Mouse (Mus musculus) myocyte (in vitro differentiated cells): ENCODE measurements around the gene Lexm. TPM values are rescaled to one million over a fixed set of nuclear protein-coding genes. Genes with fewer than 3 reads are reported as not detected.
A peak's percentile ranks its signal among the peaks of the same experiment; 100 is the strongest.

Experiments used
- H3K27me3 ChIP-seq: one replicate; pipeline ENCODE4 v1.6.1; 2011; ENCODE audit not compliant: control insufficient read depth, insufficient read depth, insufficient read length
- H3K36me3 ChIP-seq: one replicate; pipeline ENCODE4 v1.6.1; 2011; ENCODE audit not compliant: control insufficient read depth, insufficient read depth
- H3K4me2 ChIP-seq: one replicate; pipeline ENCODE4 v1.6.1; 2011; ENCODE audit warnings: low read depth, control low read depth
- H3K4me3 ChIP-seq: one replicate; pipeline ENCODE4 v1.5.1; 2011; ENCODE audit warnings: mild to moderate bottlenecking, control low read depth, moderate library complexity
- H3K79me2 ChIP-seq: one replicate; pipeline ENCODE4 v1.6.1; 2011; ENCODE audit not compliant: control insufficient read depth, insufficient read depth
- H3ac ChIP-seq: one replicate; pipeline ENCODE4 v1.6.1; 2011; ENCODE audit not compliant: control insufficient read depth, insufficient read length
- CEBPB ChIP-seq: IDR thresholded peaks from 2 replicates; pipeline ENCODE4 v1.6.1; 2011; ENCODE audit warnings: mild to moderate bottlenecking, moderate library complexity; ENCODE audit not compliant: poor library complexity, insufficient read depth, severe bottlenecking
- E2F4 ChIP-seq: IDR thresholded peaks from one replicate; pipeline ENCODE4 v1.6.1; 2011; ENCODE audit warnings: mild to moderate bottlenecking, control low read depth, moderate library complexity; ENCODE audit not compliant: insufficient read depth
- MAX ChIP-seq: IDR thresholded peaks from one replicate; pipeline ENCODE4 v1.6.1; 2011; ENCODE audit warnings: low read depth, mild to moderate bottlenecking, control low read depth
- MYOD1 ChIP-seq, 3 experiments: IDR thresholded peaks; one replicate each; pipeline ENCODE4 v1.6.1; 2011; ENCODE audit warnings: control low read depth in 2 of 3, low read depth in 2 of 3, mild to moderate bottlenecking in 2 of 3, moderate library complexity in 1 of 3; ENCODE audit not compliant: insufficient read length in 2 of 3, control insufficient read depth in 1 of 3
- MYOG ChIP-seq, 3 experiments: IDR thresholded peaks; one replicate each; pipeline ENCODE4 v1.6.1; 2011; ENCODE audit warnings: control low read depth in 2 of 3, low read depth in 2 of 3, mild to moderate bottlenecking in 2 of 3; ENCODE audit not compliant: insufficient read length in 2 of 3, control insufficient read depth in 1 of 3, insufficient read depth in 1 of 3
- POLR2A ChIP-seq: IDR thresholded peaks from one replicate; pipeline ENCODE4 v1.6.1; 2011; ENCODE audit warnings: low read depth, mild to moderate bottlenecking, control low read depth, moderate library complexity; ENCODE audit not compliant: insufficient read length
- POLR2AphosphoS2 ChIP-seq: IDR thresholded peaks from one replicate; pipeline ENCODE4 v1.6.1; 2011; ENCODE audit warnings: low read depth, control low read depth; ENCODE audit not compliant: insufficient read length
- REST ChIP-seq: IDR thresholded peaks from one replicate; pipeline ENCODE4 v1.6.1; 2011; ENCODE audit warnings: mild to moderate bottlenecking, control low read depth, moderate library complexity; ENCODE audit not compliant: insufficient read depth, insufficient read length
- SRF ChIP-seq: IDR thresholded peaks from one replicate; pipeline ENCODE4 v1.6.1; 2011; ENCODE audit warnings: low read depth; ENCODE audit not compliant: control insufficient read depth, insufficient read length
- TCF12 ChIP-seq: IDR thresholded peaks from one replicate; pipeline ENCODE4 v1.6.1; 2011; ENCODE audit warnings: mild to moderate bottlenecking, control low read depth; ENCODE audit not compliant: poor library complexity, insufficient read depth, severe bottlenecking
- TCF3 ChIP-seq: IDR thresholded peaks from one replicate; pipeline ENCODE4 v1.6.1; 2011; ENCODE audit warnings: low read depth, control low read depth; ENCODE audit not compliant: insufficient read length
- USF1 ChIP-seq: IDR thresholded peaks from one replicate; pipeline ENCODE4 v1.6.1; 2011; ENCODE audit warnings: low read depth, mild to moderate bottlenecking, control low read depth, moderate library complexity
- polyA plus RNA-seq: library from polyadenylated mRNA; unstranded; fragments of >200 nt; fragmentation: generic; extraction: Trizol; gene quantifications from one replicate; pipeline ENCODE4 v1.2.1, GENCODE M21; 2012; ENCODE audit warnings: missing spikeins

The Lexm gene
- polyA plus RNA-seq, 1 experiment = not detected

- Histone ChIP-seq H3K4me2 (no peak overlapping the region), H3K27me3 (no peaks in the 10 kb centered on the region), H3K79me2 (no peaks in the 10 kb centered on the region), H3K4me3 (no peak overlapping the region), H3ac (no peak overlapping the region), H3K36me3 (peaks cover 25% of the 10 kb centered on the region)
- no peak for TF ChIP-seq E2F4
- peak in 1 of 3 experiments; percentile 49 for TF ChIP-seq MYOG (IDR thresholded peaks at IDR 0.05; ENCODE audit: control insufficient read depth in 1 of 3, insufficient read depth in 1 of 3, insufficient read length in 2 of 3, low read depth in 2 of 3)
Measured at GRCm38 (mm10) chr4:106581176-106581864, 35.7 kb downstream of the Lexm start.

- no peak overlapping the region for H3K4me2 ChIP-seq
- H3K36me3 ChIP-seq = peaks cover 28% of the 10 kb centered on the region
- H3K4me3 ChIP-seq = no peak overlapping the region
- no peak overlapping the region for H3ac ChIP-seq
- TF ChIP-seq E2F4 = no peak
- no peak for TF ChIP-seq MAX
- TF ChIP-seq REST = no peak
- no peak for TF ChIP-seq TCF12
- TF ChIP-seq CEBPB = no peak
- no peak for TF ChIP-seq TCF3
- no peak for TF ChIP-seq MYOG (IDR thresholded peaks at IDR 0.05; ENCODE audit: control insufficient read depth in 1 of 3, insufficient read depth in 1 of 3, insufficient read length in 2 of 3, low read depth in 2 of 3)
- TF ChIP-seq MYOD1 (IDR thresholded peaks at IDR 0.05; ENCODE audit: control insufficient read depth in 1 of 3, insufficient read length in 2 of 3, low read depth in 2 of 3) = no peak
- no peak for TF ChIP-seq POLR2A
- TF ChIP-seq USF1 = no peak
- no peak for TF ChIP-seq SRF
- no peak for TF ChIP-seq POLR2AphosphoS2
- no peaks in the 10 kb centered on the region for H3K79me2 ChIP-seq
- H3K27me3 ChIP-seq = no peaks in the 10 kb centered on the region
Measured at GRCm38 (mm10) chr4:106577511-106577910, 39.5 kb downstream of the Lexm start.

DNA sequence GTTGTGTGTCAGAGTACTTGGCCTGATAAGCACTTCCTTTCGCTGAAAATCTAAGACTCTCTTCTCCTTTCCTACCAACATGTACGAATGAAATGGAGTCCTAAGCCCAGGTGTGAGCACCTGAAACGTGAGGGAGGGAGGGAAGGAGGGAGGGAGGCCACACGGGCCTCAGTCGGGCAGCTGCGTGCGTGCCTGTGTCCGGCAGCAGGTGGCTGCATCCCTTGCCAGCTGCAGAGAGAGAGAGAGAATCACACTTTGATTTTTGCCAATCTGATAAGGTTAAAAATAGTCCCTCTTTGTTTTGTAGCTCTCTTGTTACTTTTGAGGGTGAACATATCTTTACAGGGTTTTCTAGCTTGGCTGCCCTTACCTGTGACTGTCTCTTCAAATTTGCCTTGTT, 42.0 kb downstream of the Lexm start:
- TF ChIP-seq MAX (no peak), SRF (no peak), MYOD1 (IDR thresholded peaks at IDR 0.05; ENCODE audit: control insufficient read depth in 1 of 3, insufficient read length in 2 of 3, low read depth in 2 of 3) (peak in 2 of 3 experiments; percentile 74 to 93), USF1 (no peak), MYOG (IDR thresholded peaks at IDR 0.05; ENCODE audit: control insufficient read depth in 1 of 3, insufficient read depth in 1 of 3, insufficient read length in 2 of 3, low read depth in 2 of 3) (peak; percentile 29 to 93 (median 92)), POLR2A (no peak), TCF3 (peak; percentile 88), TCF12 (peak; percentile 71), E2F4 (no peak), POLR2AphosphoS2 (no peak), CEBPB (no peak), REST (no peak)
- Histone ChIP-seq H3ac (no peak overlapping the region), H3K27me3 (no peaks in the 10 kb centered on the region), H3K4me2 (no peak overlapping the region), H3K4me3 (no peak overlapping the region), H3K79me2 (peaks cover 4% of the 10 kb centered on the region), H3K36me3 (peaks cover 24% of the 10 kb centered on the region)

DNA sequence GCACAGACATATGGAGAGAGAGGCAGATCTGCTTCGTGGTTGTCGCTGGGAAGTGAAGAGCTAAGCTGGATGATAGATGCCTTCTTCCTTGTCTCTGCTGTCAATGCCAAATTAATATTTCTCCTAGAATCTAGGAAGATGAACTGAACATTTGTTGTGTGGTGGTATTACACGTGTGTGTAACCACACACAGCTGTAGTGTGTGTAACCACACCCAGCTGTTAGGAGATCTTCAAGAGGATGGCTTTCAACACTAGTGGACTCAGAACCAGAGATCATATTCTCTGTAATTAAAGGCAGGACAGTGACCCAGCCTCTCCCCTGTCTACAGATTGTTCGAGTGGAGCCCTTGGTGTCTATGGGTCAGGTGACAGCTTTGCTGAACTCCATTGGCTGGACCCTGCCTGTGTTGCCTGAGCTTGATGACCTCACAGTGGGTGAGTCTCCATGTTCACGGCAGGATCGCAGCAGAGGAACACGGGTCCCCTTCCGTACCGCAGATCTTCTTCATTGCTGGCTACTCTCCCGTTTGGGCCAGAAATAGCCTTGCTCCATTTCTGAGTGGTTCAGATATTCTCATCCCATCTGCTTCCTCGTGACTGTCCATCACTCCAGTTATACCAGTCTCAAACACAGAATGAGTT, 45.8 kb downstream of the Lexm start:
- TF ChIP-seq USF1 = peak; percentile 62
- TF ChIP-seq POLR2A = no peak
- TF ChIP-seq MYOG (IDR thresholded peaks at IDR 0.05; ENCODE audit: control insufficient read depth in 1 of 3, insufficient read depth in 1 of 3, insufficient read length in 2 of 3, low read depth in 2 of 3) = peak in 2 of 3 experiments; percentile 42 to 94
- TF ChIP-seq MAX = no peak
- TF ChIP-seq SRF = no peak
- no peak for TF ChIP-seq REST
- no peak for TF ChIP-seq POLR2AphosphoS2
- no peak for TF ChIP-seq CEBPB
- TF ChIP-seq TCF12 = peak; percentile 74
- TF ChIP-seq MYOD1 (IDR thresholded peaks at IDR 0.05; ENCODE audit: control insufficient read depth in 1 of 3, insufficient read length in 2 of 3, low read depth in 2 of 3) = peak in 2 of 3 experiments; percentile 81 to 85
- peak; percentile 87 for TF ChIP-seq TCF3
- no peak for TF ChIP-seq E2F4
- H3K36me3 ChIP-seq = peaks cover 20% of the 10 kb centered on the region
- H3ac ChIP-seq = no peak overlapping the region
- H3K27me3 ChIP-seq = no peaks in the 10 kb centered on the region
- peak overlapping the region; percentile 46 for H3K4me2 ChIP-seq
- peaks cover 37% of the 10 kb centered on the region for H3K79me2 ChIP-seq
- no peak overlapping the region for H3K4me3 ChIP-seq
